Mouse (Mus musculus) 416B (cell line): ENCODE data around the gene 2210017I01Rik.

Experiments used
- DNase-seq: peaks from one replicate; pipeline ENCODE4 v3.0.0; 2011; ENCODE audit warnings: low read depth

Gene 2210017I01Rik

DNA sequence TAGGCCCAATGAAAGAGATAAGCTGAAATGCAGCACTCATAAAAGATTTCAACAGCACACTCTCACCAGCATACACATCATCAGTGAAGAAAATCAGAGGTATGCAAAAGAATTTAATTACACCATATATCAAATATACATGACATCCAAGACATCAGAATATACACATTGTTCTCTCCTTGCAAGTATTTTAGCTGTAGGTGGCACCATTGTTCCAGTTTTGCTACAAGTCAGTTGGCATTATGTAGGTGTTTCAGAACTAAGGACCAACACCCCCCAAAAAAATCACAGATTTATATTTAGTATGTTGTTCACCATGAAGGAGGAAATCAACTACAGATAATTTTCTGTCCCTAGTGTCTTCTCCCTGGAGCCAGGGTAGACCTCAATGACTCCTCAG is 41.9 kb downstream of the 2210017I01Rik start:
- DNase-seq, result peak; percentile 51
